Mouse (Mus musculus): ENCODE results near the gene Ccdc85c.

The Ccdc85c gene

DNA sequence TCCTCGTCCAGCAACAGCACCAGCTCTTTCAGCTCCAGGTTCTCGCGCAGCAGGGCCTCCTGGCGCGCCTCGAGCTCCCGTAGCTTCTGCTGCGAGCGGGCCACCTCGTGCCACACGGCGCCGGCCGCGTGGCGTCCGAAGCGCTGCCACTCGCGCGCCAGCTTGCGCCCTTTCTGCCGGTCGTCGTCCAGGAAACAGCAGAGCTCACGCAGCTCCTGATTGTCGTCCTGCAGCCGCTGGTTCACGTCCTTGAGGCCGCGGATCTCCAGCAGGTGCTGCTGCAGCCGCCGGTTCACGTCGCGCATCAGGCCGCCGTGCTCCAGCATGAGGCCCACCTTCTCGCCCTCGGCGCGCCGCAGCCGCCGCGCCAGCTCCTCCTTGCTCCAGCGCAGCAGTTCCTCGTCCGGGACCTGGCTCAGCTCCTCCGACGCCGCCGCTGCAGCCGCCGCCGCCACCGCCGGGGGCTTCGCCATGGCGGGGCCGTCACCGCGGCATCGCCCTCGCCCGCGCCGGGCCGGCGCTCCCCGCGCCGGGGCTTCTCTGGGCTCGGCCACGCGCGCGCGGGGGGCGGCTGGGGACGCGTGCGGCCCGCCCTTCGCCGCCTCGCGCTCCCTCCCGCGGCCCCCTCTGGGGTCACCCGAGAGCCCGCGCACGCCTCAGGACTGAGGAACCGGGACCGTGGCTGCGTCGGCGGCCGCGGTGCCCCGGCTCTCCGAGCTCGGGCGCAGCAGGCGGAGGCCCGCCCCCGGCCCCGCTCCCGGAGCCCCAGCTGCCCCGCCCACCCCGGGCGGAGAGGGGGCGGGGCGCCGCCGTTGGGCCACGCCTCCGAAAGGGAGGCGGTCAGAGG is at the start of gene Ccdc85c:
Gene Ccdc85c (minus strand): TSS at position 765 of the 847 bp plus-strand sequence.
- DNase-seq (ENCODE audit: low read depth, low spot score) = no peak

DNA sequence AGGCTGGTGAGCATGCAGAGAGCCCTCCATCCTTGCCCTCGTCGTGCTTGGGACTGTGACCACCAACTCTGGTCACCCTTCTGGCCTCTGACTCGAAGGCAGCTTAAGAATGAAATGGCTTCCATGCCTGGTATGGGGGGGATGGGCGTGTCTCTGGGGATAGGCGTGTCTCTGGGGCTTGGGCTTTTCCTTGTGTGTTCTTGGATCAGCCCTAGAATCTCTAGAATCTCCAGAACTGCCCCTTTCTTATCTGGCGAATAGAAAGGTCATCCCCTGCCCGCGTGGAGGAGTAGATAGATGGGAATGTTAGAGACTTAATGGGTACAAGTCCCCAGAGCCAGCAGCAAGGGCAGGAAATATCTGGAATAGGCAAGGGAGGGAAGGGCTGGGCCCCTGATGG is 44.9 kb upstream of the Ccdc85c start:
- no peak for DNase-seq (ENCODE audit: low read depth, low spot score)

DNA sequence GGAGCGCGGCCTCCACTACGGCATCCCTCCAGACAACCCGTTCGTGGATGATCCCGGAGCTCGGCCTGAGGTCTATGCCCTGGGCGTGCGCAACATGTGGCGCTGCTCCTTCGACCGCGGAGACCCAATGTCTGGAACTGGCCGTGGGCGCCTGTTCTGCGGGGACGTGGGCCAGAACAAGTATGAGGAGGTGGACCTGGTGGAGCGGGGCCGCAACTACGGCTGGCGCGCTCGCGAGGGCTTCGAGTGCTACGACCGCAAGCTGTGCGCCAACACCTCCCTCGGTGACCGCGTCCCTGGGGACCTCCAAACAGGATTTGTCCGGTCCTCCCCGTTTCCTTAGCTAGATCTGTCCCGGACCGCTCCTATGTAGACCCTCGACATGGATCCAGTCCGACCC is 43.3 kb upstream of the Ccdc85c start:
- no peak for DNase-seq (ENCODE audit: low read depth, low spot score)

DNA sequence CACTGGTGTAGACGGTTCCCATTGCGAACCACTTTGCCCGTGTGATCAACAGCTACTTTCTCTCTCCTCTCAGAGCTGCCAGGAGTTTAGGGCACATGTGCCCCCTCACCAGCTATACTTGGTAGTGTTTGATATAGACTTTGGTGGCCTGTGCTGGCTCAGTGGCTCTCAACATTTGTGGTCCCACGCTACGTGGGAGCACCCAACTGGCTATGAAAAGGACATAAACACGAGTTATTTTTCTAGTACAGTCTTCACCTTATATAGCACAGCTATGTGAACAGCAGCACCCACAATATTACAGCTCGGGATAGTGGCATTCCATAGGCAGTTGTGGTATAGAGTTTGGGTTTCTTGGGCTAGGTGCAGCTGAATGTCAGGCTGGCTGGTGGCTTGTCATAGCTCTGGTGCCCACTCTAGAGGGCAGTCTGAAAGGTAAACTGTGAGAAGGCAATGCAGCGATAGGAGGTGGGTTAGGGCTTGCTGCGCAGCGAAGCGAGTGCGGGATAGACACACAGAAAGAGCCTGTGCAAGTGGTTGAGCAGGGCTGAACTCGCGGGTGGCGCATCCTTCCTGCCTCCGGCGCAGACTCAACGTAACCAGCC is 42.7 kb upstream of the Ccdc85c start:
- DNase-seq (ENCODE audit: low read depth, low spot score) = no peak

- no peak for DNase-seq (ENCODE audit: low read depth, low spot score)
Measured at GRCm38 (mm10) chr12:108317201-108317738, 42.0 kb upstream of the Ccdc85c start.

- DNase-seq (ENCODE audit: low read depth, low spot score) = no peak
Measured at GRCm38 (mm10) chr12:108316655-108317054, 41.4 kb upstream of the Ccdc85c start.

DNA sequence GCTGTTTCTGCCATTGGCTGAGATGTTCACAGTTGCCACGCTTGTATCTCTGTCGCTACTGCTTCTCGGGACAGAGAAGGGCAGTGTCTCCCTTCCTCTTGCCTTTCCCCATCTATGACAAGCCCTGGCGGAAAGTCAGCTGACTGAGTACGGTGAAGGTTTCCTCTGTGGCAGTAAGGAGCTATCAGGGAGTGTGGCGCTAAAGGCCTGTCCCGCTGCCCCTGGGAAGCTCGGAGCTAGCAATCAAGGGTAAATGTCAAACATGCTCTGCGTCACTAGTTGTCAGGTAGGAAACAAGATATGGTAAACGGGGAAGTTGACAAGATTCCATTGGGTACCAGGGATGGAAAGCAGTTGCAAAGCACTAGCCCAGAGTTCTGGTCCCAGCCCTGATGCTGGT is 40.6 kb upstream of the Ccdc85c start:
- no peak for DNase-seq (ENCODE audit: low read depth, low spot score)

- no peak for DNase-seq (ENCODE audit: low read depth, low spot score)
Measured at GRCm38 (mm10) chr12:108313244-108313772, 38.1 kb upstream of the Ccdc85c start.

DNA sequence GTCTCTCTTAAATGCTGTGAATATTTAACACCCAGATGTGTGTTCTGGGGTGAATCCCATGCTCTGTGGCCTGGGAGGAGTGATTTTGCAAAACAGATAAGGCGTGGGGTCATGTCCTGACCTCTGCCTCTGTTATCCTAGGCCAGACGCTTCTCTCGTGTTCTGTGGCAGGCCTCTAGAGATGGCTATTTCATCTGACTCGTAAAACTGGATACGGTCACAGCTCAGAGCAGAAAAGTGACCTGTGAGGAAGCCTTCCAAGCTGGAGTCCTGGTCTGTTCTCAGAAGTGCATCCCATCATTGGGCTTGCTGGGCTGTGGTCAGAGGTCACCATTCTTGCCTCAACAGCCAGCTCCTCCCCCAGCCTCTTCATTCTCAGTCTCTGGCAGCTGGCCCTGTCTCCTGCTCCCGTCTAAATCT is 37.2 kb upstream of the Ccdc85c start:
- no peak for DNase-seq (ENCODE audit: low read depth, low spot score)

- DNase-seq (ENCODE audit: low read depth, low spot score) = no peak
Measured at GRCm38 (mm10) chr12:108311741-108312290, 36.6 kb upstream of the Ccdc85c start.

DNA sequence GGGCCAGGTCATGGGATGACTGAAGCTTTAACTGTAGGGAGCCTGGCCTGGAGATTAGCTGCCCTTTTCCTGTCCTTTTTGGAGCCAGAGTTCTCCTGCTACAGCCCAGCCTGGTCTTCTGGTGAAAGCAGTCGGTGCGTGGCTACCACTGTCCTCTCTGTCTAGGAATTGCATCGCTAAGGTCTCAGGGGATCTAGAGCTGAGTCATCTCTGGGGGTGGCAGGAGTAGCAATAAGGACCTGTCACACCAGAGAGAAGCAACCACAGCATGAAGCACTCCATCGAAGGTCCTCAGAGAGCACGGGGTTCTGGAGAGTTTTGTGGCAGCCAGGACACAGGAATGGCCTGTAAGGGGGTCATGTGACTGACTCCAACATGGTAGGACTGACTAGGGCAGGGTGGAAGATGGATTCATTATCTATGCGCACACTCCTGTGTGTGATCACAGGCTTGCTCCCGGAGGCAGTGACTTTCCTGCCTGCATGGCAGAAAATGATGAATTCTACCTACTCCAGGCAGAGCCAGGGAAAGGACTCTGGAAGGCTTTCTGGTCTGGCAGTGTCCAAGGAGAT is 35.3 kb upstream of the Ccdc85c start:
- no peak for DNase-seq (ENCODE audit: low read depth, low spot score)

GRCm38 (mm10) chr12:108310041-108310440 is 34.8 kb upstream of the Ccdc85c start:
- no peak for DNase-seq (ENCODE audit: low read depth, low spot score)

DNA sequence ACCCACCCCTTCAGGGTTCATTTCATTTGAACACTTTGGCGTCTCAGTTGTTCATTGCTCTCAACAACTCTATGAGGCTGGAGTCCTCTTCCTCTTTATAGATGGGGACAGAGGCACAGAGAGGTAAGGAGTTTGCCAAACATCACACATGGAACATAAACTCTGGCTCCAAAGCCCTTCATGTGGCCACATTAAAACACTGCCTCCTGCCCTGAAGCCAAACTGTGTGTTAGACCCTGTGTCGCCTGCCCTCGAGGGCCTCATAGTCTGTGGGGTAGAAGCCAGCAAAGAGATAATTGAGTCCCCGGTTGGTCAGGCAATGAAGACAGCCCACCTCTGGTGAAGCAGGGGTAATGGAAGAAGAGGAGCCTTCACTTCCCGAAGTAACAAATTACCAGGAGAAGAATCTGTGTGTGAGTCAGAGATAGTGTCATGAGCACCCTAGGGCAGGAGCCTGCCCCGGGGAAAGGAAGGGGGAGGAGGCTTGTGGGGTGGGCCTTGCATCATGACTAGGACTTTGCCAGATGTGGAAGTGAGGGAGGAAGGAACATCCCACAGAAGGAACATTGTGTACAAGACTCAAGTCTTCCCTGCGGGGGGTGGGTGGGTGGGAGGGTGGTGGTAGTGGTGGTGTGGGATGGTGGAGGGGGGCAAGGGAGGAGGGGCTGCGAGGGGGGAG is 34.0 kb upstream of the Ccdc85c start:
- DNase-seq (ENCODE audit: low read depth, low spot score) = no peak

- no peak for DNase-seq (ENCODE audit: low read depth, low spot score)
Measured at GRCm38 (mm10) chr12:108308363-108308856, 33.2 kb upstream of the Ccdc85c start.

GRCm38 (mm10) chr12:108307553-108307952 is 32.3 kb upstream of the Ccdc85c start:
- no peak for DNase-seq (ENCODE audit: low read depth, low spot score)

DNA sequence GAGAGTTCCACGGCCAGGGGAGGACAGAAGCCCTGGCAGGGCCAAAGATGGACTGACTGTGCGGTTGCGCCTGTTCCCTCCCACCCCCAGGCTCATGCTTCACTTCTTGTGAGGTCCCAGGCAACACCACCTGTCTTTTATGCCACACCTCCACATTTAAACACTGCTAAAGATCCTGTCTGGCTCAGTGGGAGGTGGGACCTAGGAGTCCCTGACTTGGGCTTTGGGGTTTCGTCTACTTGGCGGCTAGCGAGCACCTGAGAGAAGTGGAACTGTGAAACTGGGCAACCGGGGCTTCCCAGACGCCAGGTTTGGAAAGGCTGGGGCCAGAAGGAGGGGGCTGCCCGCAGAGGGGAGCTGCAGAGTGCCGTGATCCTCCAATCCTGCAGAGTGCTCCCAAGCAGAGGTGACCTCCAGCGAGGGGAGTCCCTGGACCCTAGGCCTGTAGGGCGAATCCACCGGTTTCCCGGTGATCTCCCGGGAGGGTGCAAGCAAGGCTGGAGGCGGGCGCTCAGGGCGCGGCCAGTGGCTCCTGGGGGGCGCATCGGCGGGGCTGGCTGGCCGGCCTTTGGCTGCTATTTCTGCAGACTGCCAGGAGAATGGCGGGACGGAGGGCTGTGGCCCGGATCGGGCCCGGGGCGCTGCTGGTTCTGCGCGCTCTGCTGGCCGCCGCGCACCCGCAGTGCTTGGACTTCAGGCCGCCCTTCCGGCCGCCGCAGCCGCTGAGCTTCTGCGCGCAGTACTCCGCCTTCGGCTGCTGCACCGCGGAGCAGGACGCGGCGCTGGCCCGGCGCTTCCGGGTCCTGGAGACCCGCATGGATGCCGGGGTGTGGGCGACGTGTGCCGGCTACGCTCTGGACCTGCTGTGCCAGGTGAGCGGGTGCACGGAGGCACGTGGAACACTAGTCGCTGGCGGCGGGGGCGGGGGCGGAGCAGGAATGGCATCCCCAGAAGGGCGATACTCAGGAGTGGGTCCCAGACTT is 30.9 kb upstream of the Ccdc85c start, which contains the start of gene Hhipl1:
Gene Hhipl1 (plus strand): TSS at position 459 of the 983 bp plus-strand sequence.
- DNase-seq (ENCODE audit: low read depth, low spot score) = no peak

DNA sequence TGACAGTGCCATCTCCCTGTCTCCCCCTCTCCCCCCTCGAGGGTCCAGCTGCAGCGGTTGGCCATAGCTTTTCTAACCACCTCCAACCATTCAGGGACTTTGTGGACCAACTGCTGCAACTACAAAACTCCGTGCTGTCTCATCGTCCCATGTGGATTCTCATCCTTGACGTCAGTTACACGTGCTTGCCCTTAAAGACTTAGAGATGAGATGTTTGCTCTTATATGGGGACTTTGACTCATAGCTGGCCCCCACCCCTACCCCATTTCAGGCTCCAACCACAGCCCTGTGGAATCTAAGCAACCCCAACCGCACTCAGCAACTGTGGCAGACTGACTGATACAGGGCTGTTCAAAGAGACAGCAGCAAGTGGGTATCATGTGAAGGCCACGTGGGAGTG is 29.9 kb upstream of the Ccdc85c start:
- DNase-seq (ENCODE audit: low read depth, low spot score) = no peak

- DNase-seq (ENCODE audit: low read depth, low spot score) = no peak
Measured at GRCm38 (mm10) chr12:108303778-108304365, 28.6 kb upstream of the Ccdc85c start.

GRCm38 (mm10) chr12:108301006-108301405 is 25.8 kb upstream of the Ccdc85c start:
- no peak for DNase-seq (ENCODE audit: low read depth, low spot score)

Data from c-Kit-negative CD71-positive TER-119-positive erythroid progenitor cells, embryonic 14.5 days (primary cell).